Mouse (Mus musculus): Measurements from ENCODE around the gene Atp5b. TPM values are rescaled to one million over a fixed set of nuclear protein-coding genes. Genes with fewer than 3 reads are reported as not detected.

The Atp5b gene
- total RNA-seq, 2 experiments from 2014 or later, result 755 to 1,019 TPM

- ATAC-seq (replicated peaks; ENCODE audit: low FRiP score, poor library complexity, severe bottlenecking), result peak; percentile 51
Measured at GRCm38 (mm10) chr10:128093496-128094294, 10.6 kb downstream of the Atp5b start.

GRCm38 (mm10) chr10:128094340-128094968 lies 11.4 kb downstream of the Atp5b start:
- peak; percentile 56 for ATAC-seq (replicated peaks; ENCODE audit: low FRiP score, poor library complexity, severe bottlenecking)

- ATAC-seq (replicated peaks; ENCODE audit: low FRiP score, poor library complexity, severe bottlenecking), result no peak
Measured at GRCm38 (mm10) chr10:128095003-128095636, 12.0 kb downstream of the Atp5b start.

GRCm38 (mm10) chr10:128096313-128096692 lies 13.2 kb downstream of the Atp5b start:
- ATAC-seq (replicated peaks; ENCODE audit: low FRiP score, poor library complexity, severe bottlenecking), result no peak

- peak; percentile 54 for ATAC-seq (replicated peaks; ENCODE audit: low FRiP score, poor library complexity, severe bottlenecking)
Measured at GRCm38 (mm10) chr10:128096693-128097586, 13.9 kb downstream of the Atp5b start.

- no peak for ATAC-seq (replicated peaks; ENCODE audit: low FRiP score, poor library complexity, severe bottlenecking)
Measured at GRCm38 (mm10) chr10:128097587-128097971, 14.5 kb downstream of the Atp5b start.

GRCm38 (mm10) chr10:128110103-128110761 lies 27.2 kb downstream of the Atp5b start:
- no peak for ATAC-seq (replicated peaks; ENCODE audit: low FRiP score, poor library complexity, severe bottlenecking)

GRCm38 (mm10) chr10:128111227-128111626 lies 28.2 kb downstream of the Atp5b start:
- ATAC-seq (replicated peaks; ENCODE audit: low FRiP score, poor library complexity, severe bottlenecking), result no peak

GRCm38 (mm10) chr10:128123833-128124232 lies 40.8 kb downstream of the Atp5b start:
- ATAC-seq (replicated peaks; ENCODE audit: low FRiP score, poor library complexity, severe bottlenecking), result no peak

GRCm38 (mm10) chr10:128124831-128125230 lies 41.8 kb downstream of the Atp5b start:
- no peak for ATAC-seq (replicated peaks; ENCODE audit: low FRiP score, poor library complexity, severe bottlenecking)

GRCm38 (mm10) chr10:128125951-128126350 lies 42.9 kb downstream of the Atp5b start:
- ATAC-seq (replicated peaks; ENCODE audit: low FRiP score, poor library complexity, severe bottlenecking), result no peak

- ATAC-seq (replicated peaks; ENCODE audit: low FRiP score, poor library complexity, severe bottlenecking), result no peak
Measured at GRCm38 (mm10) chr10:128127497-128127896, 44.4 kb downstream of the Atp5b start.

GRCm38 (mm10) chr10:128128143-128128542 lies 45.1 kb downstream of the Atp5b start:
- ATAC-seq (replicated peaks; ENCODE audit: low FRiP score, poor library complexity, severe bottlenecking), result no peak

GRCm38 (mm10) chr10:128131297-128131696 lies 48.2 kb downstream of the Atp5b start:
- ATAC-seq (replicated peaks; ENCODE audit: low FRiP score, poor library complexity, severe bottlenecking), result no peak

- no peak for ATAC-seq (replicated peaks; ENCODE audit: low FRiP score, poor library complexity, severe bottlenecking)
Measured at GRCm38 (mm10) chr10:128131812-128132211, 48.7 kb downstream of the Atp5b start.

- no peak for ATAC-seq (replicated peaks; ENCODE audit: low FRiP score, poor library complexity, severe bottlenecking)
Measured at GRCm38 (mm10) chr10:128133650-128134332, 50.7 kb downstream of the Atp5b start.

GRCm38 (mm10) chr10:128135374-128135773 lies 52.3 kb downstream of the Atp5b start:
- ATAC-seq (replicated peaks; ENCODE audit: low FRiP score, poor library complexity, severe bottlenecking), result no peak

All from erythroid progenitor cell, adult 5-6 weeks (primary cell).